Mouse (Mus musculus) spleen, embryonic (tissue): ENCODE results near the gene Diaph2.
"Not testable (repeated sequence)": the region's sequence is repeated elsewhere in the genome, so short reads cannot be mapped to it uniquely, and the experiment has no call there.

Experiments used
- CTCF ChIA-PET: fragments of 350-600 bp; sonication (Branson Sonifier 250); formaldehyde crosslinking; loops from one replicate; lab custom pipeline; 2022; lab: Charles Lee

The Diaph2 gene

GRCm38 (mm10) chrX:129799920-129800319 is 50.4 kb downstream of the Diaph2 start:
- CTCF ChIA-PET: not testable (repeated sequence)

DNA sequence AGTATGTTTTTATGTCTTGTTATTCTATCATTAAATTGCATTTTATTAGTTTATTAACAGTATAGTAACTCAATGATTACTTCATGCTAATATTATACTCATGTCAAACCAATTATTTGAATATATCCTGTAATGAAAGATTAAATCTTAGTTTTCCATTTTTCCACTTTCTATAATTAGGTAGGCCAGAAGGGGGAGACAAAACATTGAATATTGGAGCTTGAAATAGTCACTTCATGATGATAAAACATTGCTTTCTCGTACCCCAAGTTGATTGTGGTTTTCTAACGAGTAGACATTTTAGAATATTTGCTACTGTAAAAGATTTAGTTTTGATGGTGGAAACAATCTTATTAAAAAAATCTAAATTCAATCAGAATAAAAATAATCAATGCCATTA is 82.4 kb downstream of the Diaph2 start:
- CTCF ChIA-PET: no interaction called here

DNA sequence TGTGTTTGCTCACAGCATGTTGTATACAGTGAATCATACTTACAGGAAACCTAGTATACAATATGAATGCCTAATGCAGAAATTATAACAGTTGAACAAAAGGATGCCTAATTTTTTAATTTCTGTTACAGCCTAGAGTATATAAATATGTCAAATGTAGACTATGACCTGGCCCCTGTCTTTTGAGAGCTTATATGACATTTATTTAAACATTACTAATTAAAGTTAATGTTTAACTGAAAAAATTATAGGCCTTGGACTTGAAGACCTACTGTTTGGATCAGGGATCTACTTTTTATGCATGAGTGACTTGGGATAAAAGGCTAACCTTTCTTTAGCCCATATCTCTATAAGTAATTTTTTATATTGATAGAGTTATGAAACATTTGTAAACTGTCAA is 84.3 kb downstream of the Diaph2 start:
- CTCF ChIA-PET: no interaction called here

DNA sequence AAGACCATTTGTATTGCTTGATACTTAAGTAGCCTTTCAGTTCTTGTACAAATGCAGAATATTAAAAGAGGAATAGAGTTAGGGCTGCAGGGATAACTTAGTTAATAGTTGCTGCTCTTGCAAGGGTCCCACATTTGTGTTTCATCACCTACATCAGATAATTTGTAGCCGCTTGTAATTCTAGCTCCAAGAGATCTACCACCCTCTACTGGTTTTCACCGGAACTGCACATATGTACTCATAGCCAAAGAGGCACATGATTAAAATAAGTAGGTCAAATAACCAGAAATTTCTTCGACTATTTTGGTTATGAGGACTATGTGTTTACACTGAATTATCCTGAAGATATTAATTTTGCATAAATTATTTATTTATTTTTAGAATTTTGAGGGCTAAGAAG is 134.9 kb downstream of the Diaph2 start:
- CTCF ChIA-PET: no interaction called here

DNA sequence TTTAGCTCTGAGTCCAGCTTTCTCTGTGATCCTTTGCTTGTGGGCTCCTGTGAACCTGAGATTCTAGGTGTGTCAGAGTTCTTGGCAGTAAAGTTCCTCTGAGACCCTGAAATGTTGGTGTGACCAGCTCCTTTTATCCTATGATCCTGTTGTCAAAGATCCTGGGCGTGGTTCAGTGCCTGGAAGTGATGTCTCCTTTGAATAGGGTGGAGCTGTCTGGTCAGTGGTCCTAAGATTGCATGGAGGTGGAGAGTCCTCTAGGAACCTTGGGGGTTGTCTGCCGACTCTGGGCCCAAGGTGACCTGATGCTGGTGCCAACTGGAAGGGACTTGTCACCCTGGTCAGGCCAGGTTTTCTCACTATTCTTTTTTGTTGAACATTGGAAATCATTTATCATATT is 176.3 kb downstream of the Diaph2 start:
- CTCF ChIA-PET: no interaction called here

- CTCF ChIA-PET: no interaction called here
Observed at GRCm38 (mm10) chrX:129974816-129975215, 225.3 kb downstream of the Diaph2 start.

GRCm38 (mm10) chrX:130008210-130008609 is 258.7 kb downstream of the Diaph2 start:
- CTCF ChIA-PET: no interaction called here

DNA sequence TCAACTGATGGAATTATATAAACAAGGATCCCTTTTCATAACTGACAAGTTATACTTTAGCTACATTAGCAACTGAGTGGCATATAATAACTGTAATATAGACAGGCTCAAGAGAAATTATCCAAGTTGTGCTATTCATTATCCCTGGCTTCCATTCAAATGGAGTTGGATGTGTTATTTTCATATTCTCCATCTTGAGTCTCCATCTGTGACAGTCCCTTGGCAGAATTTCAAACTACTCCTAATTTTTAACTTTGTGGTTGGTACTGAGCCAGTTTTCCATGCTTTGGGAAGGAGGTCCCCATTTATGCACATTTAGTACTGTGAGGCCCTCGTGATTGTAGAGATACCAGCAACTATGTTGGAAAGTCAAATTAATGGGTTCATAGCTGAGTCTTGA is 270.2 kb downstream of the Diaph2 start:
- CTCF ChIA-PET: no interaction called here

DNA sequence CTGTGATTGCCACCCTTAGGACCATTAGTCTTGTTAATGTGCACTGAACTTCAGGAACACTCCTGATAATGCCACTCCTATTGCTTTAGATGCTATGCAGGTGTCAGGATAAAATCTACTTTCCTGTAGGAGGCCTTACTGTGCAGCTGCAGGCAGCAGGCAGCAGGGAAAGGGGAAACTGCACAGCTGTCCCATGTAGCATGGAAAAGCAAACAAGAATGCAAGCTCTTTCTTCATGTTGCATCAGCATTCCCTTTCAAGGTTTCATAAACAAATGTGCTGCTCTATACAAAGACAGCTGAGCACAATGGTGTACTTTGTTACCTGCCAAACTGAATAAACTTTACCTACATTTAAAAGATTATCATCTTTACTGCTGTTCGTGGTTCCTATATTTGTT is 295.0 kb downstream of the Diaph2 start:
- CTCF ChIA-PET: no interaction called here

DNA sequence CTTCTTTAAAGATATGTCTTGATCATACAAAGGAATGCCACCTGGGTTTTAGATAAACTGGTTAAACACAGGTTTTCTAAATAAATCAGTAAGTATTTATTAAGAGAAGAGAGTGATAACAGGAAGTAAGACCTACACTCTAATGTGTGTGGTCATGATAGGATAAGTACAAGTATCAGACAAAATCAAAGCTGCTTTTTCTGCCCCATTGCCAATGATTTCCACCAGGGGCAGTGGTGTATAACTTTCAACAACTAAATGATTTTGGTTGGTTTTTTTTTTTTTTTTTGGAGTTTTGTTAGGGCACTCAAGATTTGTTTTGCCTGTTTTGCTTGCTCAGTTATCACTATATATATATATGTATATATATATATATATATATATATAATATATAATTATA is 399.7 kb downstream of the Diaph2 start:
- CTCF ChIA-PET: no interaction called here

DNA sequence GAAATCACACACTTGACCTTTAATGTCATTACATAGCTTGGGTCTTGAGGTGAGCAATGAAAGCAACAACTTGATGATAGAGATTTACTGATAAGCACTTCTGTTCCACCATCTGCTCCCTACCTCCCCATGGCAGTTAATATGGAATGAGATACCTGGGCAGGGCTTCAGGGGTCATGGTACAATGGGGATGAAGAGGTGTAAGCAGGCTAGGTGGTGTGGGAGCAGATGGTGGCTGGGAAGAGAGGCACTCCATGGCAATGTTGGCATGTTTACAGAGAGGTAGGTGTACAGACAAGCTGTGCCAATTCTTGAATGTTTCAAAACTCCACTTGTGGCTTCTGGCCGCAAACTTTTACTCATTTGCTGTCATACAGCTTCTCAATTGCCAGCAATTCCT is 402.6 kb downstream of the Diaph2 start:
- CTCF ChIA-PET: no interaction called here

DNA sequence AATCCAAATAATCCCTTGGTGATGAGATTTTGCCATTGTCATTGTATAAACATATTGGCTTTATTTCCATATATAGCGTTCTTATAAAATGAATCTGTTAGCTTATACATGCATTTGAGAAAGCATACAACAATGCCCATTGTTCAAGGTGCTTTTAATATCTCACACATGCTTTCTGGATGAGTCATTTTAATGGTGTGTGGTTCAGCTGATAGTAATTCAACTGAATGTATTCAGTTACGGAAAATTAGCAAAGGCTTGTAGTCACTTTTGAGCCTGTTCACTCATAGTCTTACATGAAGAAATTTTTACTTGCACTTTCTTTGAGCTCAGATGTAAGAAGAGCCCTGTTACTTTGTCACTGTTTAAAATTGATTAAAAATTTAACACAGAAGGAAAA is 423.6 kb downstream of the Diaph2 start:
- CTCF ChIA-PET: no interaction called here

DNA sequence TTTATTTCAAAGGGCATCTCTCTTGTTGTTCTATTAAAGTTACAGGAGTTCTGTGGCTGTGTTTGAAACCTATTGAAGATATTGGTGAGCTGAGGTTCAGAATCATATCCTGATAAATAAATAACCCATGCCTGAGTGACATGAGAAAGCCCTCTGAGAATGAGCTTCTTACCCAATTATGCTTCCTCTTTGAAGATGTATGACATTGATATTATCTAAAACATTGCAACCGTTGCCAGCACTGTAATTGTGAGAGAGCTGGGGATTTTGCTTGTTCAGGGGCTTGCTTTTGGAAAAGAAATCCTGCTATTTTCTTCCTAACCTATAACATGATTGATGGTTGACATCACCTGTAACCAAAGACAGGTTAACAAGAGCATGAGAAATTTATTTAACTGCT is 438.3 kb downstream of the Diaph2 start:
- CTCF ChIA-PET: no interaction called here

GRCm38 (mm10) chrX:130188449-130188848 is 438.9 kb downstream of the Diaph2 start:
- CTCF ChIA-PET: no interaction called here

DNA sequence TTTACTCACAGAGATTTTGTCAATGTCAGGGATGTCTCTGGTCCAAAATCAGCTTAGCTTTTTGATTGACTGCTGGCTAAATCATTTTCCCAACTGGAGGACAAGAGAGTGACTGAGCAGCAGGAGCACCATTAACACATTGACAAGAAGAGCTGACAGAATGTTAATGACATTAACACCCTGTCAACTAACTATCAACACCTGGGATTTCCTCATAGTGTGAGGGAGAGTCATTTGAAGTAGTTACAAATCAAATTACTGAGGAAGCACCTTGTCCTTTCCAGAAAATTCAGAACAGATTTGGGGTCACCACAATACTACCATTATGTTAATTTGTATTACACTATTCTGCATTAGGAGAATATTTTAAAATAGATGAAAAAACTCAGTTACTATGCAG is 439.7 kb downstream of the Diaph2 start:
- CTCF ChIA-PET: no interaction called here

- CTCF ChIA-PET: interaction anchor here (0.6 kb wide), 1 partner anchor 37 kb away, joined by 3 read pairs; no protein-coding TSS in a partner anchor
Observed at GRCm38 (mm10) chrX:130197412-130197811, 447.9 kb downstream of the Diaph2 start.

DNA sequence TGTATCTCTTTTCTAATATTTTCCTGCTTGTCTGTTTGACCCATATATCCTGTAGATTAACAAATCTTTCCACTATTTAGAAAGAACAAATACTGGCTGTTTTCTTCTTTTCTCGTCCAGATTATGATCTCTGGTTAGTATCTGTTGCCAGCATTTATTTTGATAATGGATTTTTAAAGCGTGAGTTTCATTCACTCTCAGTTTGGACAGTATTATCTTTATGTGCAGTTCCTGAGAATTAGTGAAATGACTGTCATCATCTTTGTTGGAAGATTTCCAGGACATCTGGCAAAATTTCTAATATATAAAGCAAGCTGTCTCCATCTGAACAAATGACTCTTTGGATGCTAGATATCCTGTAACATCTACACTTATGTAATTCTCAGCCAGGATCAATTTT is 455.7 kb downstream of the Diaph2 start:
- CTCF ChIA-PET: no interaction called here

GRCm38 (mm10) chrX:130212227-130212626 is 462.7 kb downstream of the Diaph2 start:
- CTCF ChIA-PET: no interaction called here

GRCm38 (mm10) chrX:130212759-130213158 is 463.2 kb downstream of the Diaph2 start:
- CTCF ChIA-PET: no interaction called here

DNA sequence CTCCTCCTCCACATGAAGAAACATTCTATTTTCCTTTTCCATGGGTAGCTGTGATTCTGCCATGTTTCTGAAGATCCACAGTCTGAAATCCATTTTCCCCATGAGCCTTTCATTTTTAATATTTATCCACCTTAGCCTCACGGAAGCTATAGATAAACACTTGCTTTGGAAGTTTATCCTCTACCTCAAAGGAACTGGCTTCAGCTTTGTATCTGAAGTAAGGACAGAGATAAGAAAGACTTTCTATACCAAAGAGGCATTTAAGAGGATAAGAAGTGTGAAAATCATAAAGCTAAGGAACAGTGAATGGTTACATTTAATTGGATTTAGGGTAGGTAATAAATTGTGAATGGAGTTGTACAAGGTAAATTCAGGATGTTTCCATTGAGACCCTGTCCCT is 480.5 kb downstream of the Diaph2 start:
- CTCF ChIA-PET: no interaction called here

- CTCF ChIA-PET: no interaction called here
Observed at GRCm38 (mm10) chrX:130235167-130235566, 485.6 kb downstream of the Diaph2 start.

- CTCF ChIA-PET: no interaction called here
Observed at GRCm38 (mm10) chrX:130246652-130247051, 497.1 kb downstream of the Diaph2 start.

DNA sequence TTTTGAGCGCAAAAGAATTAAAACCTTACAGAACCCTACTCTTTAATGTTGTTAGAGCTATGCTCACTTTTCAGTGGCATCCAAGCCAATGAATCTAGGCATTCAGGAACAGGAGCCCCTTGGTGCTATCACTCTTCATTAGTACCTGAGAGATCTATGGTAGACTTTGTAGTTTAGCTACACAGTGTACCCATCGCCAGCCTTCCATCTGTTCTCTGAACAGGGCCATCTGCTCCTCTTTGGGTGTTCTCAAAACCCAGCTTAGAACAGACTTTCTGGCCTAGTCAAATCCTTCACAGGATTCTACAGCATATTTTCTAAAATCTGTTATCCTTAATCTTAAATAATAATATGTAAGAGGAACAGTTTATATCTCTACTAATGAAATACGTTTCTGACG is 504.1 kb downstream of the Diaph2 start:
- CTCF ChIA-PET: no interaction called here

GRCm38 (mm10) chrX:130265707-130266106 is 516.2 kb downstream of the Diaph2 start:
- CTCF ChIA-PET: no interaction called here

- CTCF ChIA-PET: no interaction called here
Observed at GRCm38 (mm10) chrX:130279144-130279543, 529.6 kb downstream of the Diaph2 start.
